In the genomic region with DNA sequence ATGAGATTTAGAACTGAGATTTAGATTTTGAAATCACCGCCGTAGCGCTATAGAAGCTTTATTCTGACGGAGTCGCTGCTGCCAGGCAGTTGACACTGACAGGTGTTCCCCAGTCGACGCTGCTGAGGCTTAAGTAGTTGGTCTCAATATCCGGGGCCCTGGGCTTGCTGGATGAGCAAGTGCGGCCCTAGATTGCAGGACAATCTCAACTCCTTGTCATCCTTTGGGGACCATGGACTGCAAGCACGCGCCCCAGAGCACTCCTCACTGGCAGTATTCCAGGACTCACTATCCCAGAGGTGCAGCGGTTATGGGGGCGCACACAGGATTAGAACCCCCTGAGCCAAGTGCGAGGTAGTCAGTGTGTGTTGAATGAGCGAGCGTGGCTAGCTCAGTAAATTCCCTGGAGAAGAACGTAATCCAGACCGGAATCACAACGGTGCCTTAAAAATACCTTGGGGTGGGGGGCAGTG, we compare ENCODE assay signal across 9 mouse cellular contexts. TPM values are rescaled to one million over a fixed set of nuclear protein-coding genes. Genes with fewer than 3 reads are reported as not detected.
DNase-seq lines count a peak whose midpoint lies in the region; ATAC-seq and TF ChIP-seq lines count a peak whose summit lies in the region.
"Had no signal": no experiment of that assay in that cellular context is flagged by ENCODE, and none has a peak within 500 bp of the region (broad histone marks: within the 10 kb centered on the region; RNA-seq: fewer than 3 reads in every experiment).

No protein-coding gene starts in this region.

- no peak for TF ChIP-seq CTCF in heart, adult 2 months (IDR thresholded peaks at IDR 0.05)

- H3K9me3 ChIP-seq in ES-E14 (ENCODE audit: control insufficient read depth, insufficient read depth, low read depth, low read length): no peaks in the 10 kb centered on the region
- H3K9me3 ChIP-seq in hindbrain, embryonic 10.5 days: peaks cover 9% of the 10 kb centered on the region; the same call in 1 of the 2 replicates
- 0 out of 2 replicates have a peak, but pooled peaks cover 8% of the 10 kb centered on the region for H3K9me3 ChIP-seq in midbrain, embryonic 12.5 days

- 17% methylated on average over 19 of the region's 19 CpGs for WGBS in heart, adult 2 months
- WGBS in hindbrain, embryonic 10.5 days: 12% methylated on average over 19 of the region's 19 CpGs
- WGBS in midbrain, embryonic 12.5 days: 11% methylated on average over 19 of the region's 19 CpGs

- ATAC-seq in midbrain, embryonic 12.5 days (ENCODE audit: low FRiP score, low read depth): no peak

- H3K9ac ChIP-seq in heart, adult 2 months (ENCODE audit: low read depth, low read length): no peak overlapping the region
- H3K9ac ChIP-seq in ES-E14 (ENCODE audit: insufficient read depth, low read depth, low read length, poor library complexity, severe bottlenecking): 0 out of 2 replicates have a peak overlapping the region, but pooled peaks have one; percentile 2
- H3K9ac ChIP-seq in midbrain, embryonic 12.5 days (replicated peaks): peak overlapping the region; percentile 57

- in situ Hi-C loops in ES-E14 (cut with MboI; ENCODE audit: low sequenced_read_pairs in 2 of 2, unreplicated experiment in 2 of 2): no loop called here

- no peak for DNase-seq in heart, adult 2 months
- DNase-seq in heart, postnatal 25 days (ENCODE audit: low spot score): no peak
- no peak for DNase-seq in ES-E14 (ENCODE audit: low read depth, low spot score)
- DNase-seq in hindbrain, embryonic 10.5 days (ENCODE audit: low spot score): peak; percentile 30
- DNase-seq in spleen, postnatal 14 days (ENCODE audit: low spot score in 2 of 2): no peak
- no peak for DNase-seq in gastrocnemius, postnatal 25 days
- no peak for DNase-seq in testis, postnatal 14 days (ENCODE audit: low spot score)

- H3K27me3 ChIP-seq in heart, adult 2 months (ENCODE audit: control insufficient read depth, insufficient read depth, low read length): peaks cover 3% of the 10 kb centered on the region
- peaks cover 65% of the 10 kb centered on the region for H3K27me3 ChIP-seq in hindbrain, embryonic 10.5 days (ENCODE audit: insufficient read depth, poor library complexity, severe bottlenecking)
- H3K27me3 ChIP-seq in midbrain, embryonic 12.5 days: peaks cover 65% of the 10 kb centered on the region

- TF ChIP-seq POLR2A in heart, adult 2 months (IDR thresholded peaks at IDR 0.05; ENCODE audit: insufficient read depth, low read depth, low read length): no peak

- peak overlapping the region; percentile 92 for H3K4me2 ChIP-seq in midbrain, embryonic 12.5 days (replicated peaks)

- H3K4me1 ChIP-seq in heart, adult 2 months (ENCODE audit: control insufficient read depth, insufficient read depth, low read length): no peaks in the 10 kb centered on the region; the same call in 1 of the 2 replicates
- no peaks in the 10 kb centered on the region for H3K4me1 ChIP-seq in ES-E14 (ENCODE audit: control insufficient read depth in 2 of 2, insufficient read depth in 2 of 2, low read length in 2 of 2, poor library complexity in 1 of 2)
- peaks cover 21% of the 10 kb centered on the region for H3K4me1 ChIP-seq in hindbrain, embryonic 10.5 days (replicated peaks)
- peaks cover 18% of the 10 kb centered on the region for H3K4me1 ChIP-seq in midbrain, embryonic 12.5 days

- TF ChIP-seq EP300 in heart, adult 2 months (IDR thresholded peaks at IDR 0.05; ENCODE audit: insufficient read depth, low read depth, low read length): no peak

- no peaks in the 10 kb centered on the region for H3K36me3 ChIP-seq in heart, adult 2 months (ENCODE audit: control insufficient read depth, insufficient read depth, low read length)
- H3K36me3 ChIP-seq in ES-E14 (ENCODE audit: control insufficient read depth, insufficient read depth, low read length, poor library complexity, severe bottlenecking): no peaks in the 10 kb centered on the region
- no peaks in the 10 kb centered on the region for H3K36me3 ChIP-seq in hindbrain, embryonic 10.5 days
- no peaks in the 10 kb centered on the region for H3K36me3 ChIP-seq in midbrain, embryonic 12.5 days

- H3K27ac ChIP-seq in heart, adult 2 months: no peak overlapping the region
- no peak overlapping the region for H3K27ac ChIP-seq in ES-E14 (ENCODE audit: insufficient read depth, low read depth, low read length, poor library complexity, severe bottlenecking)
- H3K27ac ChIP-seq in hindbrain, embryonic 10.5 days: peak overlapping the region; percentile 73; the same call in 1 of the 2 replicates
- no peak overlapping the region for H3K27ac ChIP-seq in midbrain, embryonic 12.5 days (replicated peaks)

- intact Hi-C loops in heart, adult 2 months (cut with DNase I): loop anchor here (5.0 kb wide), 1 partner anchor 111 kb away; no protein-coding TSS in a partner anchor
- intact Hi-C loops in heart, postnatal 25 days (cut with DNase I): loop anchor here (5.0 kb wide), 1 partner anchor 39 kb away; no protein-coding TSS in a partner anchor

- no peaks in the 10 kb centered on the region for H3K79me2 ChIP-seq in heart, adult 2 months (replicated peaks; ENCODE audit: control insufficient read depth, insufficient read depth, low read length)

- H3K4me3 ChIP-seq in heart, adult 2 months: peak overlapping the region; percentile 50; the same call in 1 of the 2 replicates
- H3K4me3 ChIP-seq in ES-E14 (ENCODE audit: insufficient read depth in 1 of 2, low read depth in 1 of 2, low read length in 2 of 2, poor library complexity in 1 of 2, severe bottlenecking in 1 of 2): peak overlapping the region; percentile 73 to 74
- H3K4me3 ChIP-seq in hindbrain, embryonic 10.5 days: peak overlapping the region; percentile 65
- H3K4me3 ChIP-seq in midbrain, embryonic 12.5 days: peak overlapping the region; percentile 58

TF ChIP-seq in ES-E14, 5 proteins besides CTCF, POLR2A, EP300 and RAD21:
- TF ChIP-seq ZC3H11A (IDR thresholded peaks at IDR 0.05; ENCODE audit: borderline replicate concordance, low read depth, low read length) (no peak), CHD2 (IDR thresholded peaks at IDR 0.05; ENCODE audit: low read depth, low read length) (no peak), ZNF384 (IDR thresholded peaks at IDR 0.05; ENCODE audit: low read depth, low read length) (no peak), HCFC1 (IDR thresholded peaks at IDR 0.05; ENCODE audit: borderline replicate concordance, insufficient read depth, low read length) (no peak), MAFK (IDR thresholded peaks at IDR 0.05; ENCODE audit: insufficient read depth, low read depth, low read length) (no peak)

RNA-seq across cellular contexts. Expression of a gene that starts 1.7 kb away (rescaled TPM):
- total RNA-seq in heart, adult 2 months (2021): 1 to 10 TPM; 5.4 to 6.2 TPM
- 1.5 and 1.8 TPM in 2 replicates for polyA plus RNA-seq in heart, adult 2 months (2012; rRNA removed)
- 1 to 10 TPM; 4.5 to 4.8 TPM for total RNA-seq in heart, postnatal 25 days (2021)
- 0.40 and 0.63 TPM in 2 replicates for total RNA-seq in ES-E14 (2012; rRNA removed)
- polyA plus RNA-seq in hindbrain, embryonic 10.5 days (2016; fragmentation: Nextera tagmentation; extraction: Ambion mirVana): 0.76 and 0.80 TPM in 2 replicates
- polyA plus RNA-seq in midbrain, embryonic 12.5 days (2016; fragmentation: Nextera tagmentation; extraction: Ambion mirVana): 2.0 and 2.3 TPM in 2 replicates
- 1 to 10 TPM in 1 of 2 experiments, under 1 TPM in 1; 0.97 to 4.5 TPM for total RNA-seq in gastrocnemius, postnatal 25 days (2021)
- polyA plus RNA-seq: C2C12 had no signal
